Mouse (Mus musculus) ES-CJ7 (cell line): ENCODE results near the gene Hamp2.
"Not testable (repeated sequence)": the region's sequence is repeated elsewhere in the genome, so short reads cannot be mapped to it uniquely, and the experiment has no call there.

Experiments used
- DNase-seq: peaks from one replicate; pipeline ENCODE4 v3.0.0; 2011; ENCODE audit warnings: low read depth, low spot score

Hamp2 gene

DNA sequence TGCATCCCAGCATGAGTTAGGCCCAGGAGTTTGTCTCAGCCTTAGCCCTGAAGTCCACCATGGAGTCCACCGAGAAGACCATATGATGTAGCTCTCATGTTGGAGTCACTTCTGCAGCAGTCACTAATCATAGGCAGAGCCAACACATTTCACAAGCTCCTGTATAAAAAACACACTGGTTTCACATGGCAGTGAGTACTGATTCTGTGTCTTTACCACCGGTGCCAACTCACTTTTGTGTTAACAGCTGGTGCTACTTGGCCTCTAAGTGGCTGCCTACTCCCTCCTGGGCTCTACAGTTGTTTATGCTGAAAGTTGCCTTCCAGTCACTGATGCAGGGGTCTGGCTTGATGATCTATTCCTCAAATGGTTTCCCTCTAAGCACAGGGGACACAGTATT is at the start of gene Hamp2:
TSS of gene Hamp2 (minus strand) at position 101 of the 400 bp plus-strand sequence.
- DNase-seq: not testable (repeated sequence)

DNA sequence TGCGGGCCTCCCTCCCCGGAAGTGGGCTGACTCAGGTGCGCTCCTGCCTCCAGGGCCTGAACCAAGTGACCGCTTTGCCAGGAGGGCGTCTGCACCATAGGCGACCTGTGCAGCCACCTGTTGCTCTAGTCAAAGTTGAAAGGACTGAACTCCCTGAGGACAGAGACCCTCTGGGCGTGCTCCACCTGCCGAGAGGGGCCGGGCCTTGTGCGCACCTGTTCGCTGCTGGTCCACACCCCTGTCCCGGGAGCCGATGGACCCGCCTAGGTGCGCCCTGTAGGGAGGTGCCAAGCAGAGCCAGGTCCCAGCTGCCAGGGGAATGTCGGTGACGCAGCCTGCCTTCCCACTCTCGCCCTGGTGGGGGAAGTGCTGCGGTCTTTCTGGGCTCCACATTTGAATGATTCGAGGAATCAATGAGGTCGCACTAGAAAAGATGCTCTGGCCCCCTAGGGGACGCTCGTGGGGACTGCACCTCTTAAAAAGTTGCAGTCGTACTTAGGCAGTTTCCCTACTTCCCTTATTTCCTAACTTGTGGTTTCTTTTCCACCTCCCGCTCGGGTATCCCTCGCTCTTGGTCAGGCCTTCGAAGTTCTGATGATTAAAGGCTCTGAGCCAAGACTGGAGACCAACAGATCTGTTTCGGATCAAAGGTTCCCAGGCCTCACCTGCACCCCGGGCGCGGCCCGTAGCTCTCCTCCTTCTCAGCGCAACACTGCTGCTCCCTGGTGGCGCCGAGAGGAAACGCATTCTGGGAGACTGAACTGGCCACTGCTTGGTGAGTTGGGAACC is 49.2 kb upstream of the Hamp2 start, which contains the start of gene Fam187b:
TSS of gene Fam187b (plus strand) at position 290 of the 789 bp plus-strand sequence.
- peak; percentile 93 for DNase-seq

DNA sequence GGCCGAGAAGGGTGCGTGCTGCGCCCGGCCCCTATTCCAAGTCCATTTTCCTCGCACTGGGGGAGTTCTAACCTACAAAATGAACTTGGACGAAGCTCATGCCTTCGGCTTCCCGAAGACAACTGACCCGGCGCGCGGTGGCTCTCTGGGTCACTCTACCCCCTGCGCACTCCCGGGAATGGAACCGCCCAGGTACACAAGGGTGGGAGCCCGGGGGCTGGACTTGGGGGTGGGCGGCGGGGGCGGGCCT is 48.7 kb upstream of the Hamp2 start, which contains the start of gene Lsr:
TSS of gene Lsr (minus strand) at position 214 of the 250 bp plus-strand sequence.
- DNase-seq: no peak

DNA sequence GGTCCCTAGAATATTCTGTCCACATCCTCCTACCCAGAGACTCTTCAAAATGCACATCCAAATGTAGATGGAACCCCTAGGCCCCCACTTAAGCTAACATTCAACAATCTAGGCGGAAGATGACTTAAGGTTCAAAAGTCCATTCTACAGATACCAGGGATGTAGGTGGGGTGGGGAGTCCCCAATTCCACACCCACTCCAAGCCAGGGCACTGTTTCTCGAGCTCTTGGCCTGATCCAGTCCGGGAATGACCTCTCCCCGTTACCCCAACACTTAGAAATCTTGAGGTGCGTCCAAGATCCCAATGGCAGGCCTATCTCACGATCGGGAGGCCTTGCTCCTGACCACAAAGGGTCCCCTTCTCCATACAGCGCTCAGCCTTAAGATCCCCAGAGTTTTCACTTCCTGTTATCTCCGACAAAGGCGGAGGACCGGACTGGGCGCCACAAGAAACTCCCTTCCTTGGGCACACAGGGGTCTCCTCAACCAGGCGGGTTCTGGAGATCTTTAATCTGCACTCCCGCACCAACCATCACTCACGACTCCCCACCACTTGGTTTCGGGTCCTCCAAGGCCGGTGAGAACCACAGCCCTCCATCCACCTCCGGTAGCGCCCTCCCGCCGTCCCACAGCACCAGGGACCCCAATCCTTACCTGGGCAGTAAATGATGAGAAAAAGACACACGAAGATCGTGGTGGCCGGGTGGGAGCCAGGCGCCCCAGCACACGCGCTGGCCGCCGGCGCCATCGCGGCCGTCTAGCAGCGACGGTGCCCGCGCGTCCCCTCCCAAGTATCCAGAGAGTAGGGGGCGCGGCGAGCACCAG is 48.2 kb upstream of the Hamp2 start:
- DNase-seq: no peak

DNA sequence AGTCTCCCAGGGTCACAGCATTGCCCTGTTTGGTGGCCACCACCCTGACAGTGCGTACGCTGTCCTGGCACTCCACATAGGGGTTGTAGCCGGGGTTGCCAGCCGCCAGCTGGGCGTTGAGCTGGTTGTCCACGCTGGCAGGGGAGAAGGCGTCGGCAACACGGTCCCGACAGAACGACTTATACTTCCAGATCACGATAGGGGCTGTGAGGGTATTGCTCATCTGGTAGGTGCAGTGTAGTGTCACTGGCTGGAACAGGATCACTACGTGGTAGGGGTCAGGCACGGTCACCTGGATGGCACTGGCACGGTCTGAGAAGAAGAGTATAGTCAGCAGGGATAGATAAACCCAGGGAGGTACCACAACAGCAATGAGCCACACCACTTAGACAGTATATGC is 47.4 kb upstream of the Hamp2 start:
- DNase-seq: no peak

DNA sequence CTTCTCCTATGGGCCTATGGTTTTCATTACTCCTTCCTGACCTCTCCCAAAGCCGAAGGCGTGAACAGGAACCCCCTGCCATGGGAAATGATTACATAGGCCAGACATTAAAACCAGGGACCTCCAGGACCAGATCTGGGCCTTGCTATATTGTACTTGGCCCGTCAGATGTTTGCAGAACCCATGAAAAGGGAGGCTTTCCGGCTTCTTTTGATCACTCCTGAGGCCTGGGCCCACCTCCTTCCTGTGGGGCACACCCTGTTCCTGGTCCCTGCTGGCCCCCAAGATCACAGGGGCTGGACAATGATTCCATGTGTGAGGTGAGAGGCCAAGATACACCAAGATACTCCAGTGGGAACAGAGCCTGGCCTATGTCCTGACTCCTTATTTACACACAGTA is 44.7 kb upstream of the Hamp2 start:
- no peak for DNase-seq

DNA sequence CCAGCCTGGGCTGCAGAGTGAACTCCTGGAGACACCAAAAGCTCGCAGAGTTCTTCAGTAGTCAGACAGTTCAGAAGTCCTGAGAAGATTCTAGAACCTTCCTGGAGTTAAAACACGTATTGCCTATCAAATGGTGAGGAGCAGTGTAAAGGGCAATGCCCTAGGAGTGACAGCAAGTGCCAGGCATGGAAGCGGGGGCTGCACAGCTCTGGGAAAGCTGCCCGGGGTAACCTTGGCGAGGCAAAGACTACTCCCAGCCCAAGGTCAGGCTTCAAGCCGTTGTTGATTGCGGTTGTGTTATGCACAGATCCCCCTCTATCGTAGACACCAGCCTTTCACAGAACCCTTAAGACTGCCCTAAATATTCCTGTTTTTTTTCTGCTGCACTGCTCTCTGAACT is 44.1 kb upstream of the Hamp2 start:
- DNase-seq: no peak

DNA sequence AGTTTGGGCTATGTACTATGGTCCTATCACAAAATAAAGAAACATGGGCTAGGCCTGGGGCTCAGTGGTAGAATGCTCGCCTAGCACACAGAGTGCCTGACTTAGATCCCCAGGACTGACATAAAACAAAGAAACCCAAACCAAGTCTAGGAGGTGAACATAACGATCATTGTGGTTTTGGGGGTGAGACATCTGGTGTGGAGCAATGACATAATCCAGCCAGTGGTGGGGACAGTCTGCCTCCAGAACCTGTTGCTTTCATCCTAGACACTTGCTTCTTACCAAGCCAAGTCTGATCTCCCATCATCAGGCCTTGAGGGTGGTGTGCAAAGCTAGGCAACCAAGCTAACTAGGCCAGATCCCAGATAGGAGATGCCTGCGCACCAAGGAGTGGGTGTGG is 42.2 kb upstream of the Hamp2 start:
- DNase-seq: no peak

DNA sequence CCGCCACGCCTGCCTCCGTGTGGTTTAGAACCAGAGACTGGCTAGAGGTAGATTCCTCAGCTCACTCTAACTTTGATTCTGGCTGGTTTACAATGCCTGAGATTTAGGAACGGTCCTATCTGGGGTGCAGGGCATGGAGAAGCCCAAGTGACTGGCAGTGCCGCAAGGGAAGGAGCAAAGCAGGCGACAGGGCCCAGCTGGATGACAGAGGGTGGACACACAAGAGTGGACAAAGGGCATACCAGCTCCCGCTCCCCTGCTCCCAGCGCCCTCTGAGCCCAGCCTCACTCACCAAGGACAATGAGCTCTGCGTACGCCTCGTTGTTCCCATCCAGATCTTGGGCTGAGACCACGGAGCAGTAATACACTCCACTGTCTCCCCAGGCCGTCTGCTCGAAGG is 41.2 kb upstream of the Hamp2 start:
- no peak for DNase-seq

DNA sequence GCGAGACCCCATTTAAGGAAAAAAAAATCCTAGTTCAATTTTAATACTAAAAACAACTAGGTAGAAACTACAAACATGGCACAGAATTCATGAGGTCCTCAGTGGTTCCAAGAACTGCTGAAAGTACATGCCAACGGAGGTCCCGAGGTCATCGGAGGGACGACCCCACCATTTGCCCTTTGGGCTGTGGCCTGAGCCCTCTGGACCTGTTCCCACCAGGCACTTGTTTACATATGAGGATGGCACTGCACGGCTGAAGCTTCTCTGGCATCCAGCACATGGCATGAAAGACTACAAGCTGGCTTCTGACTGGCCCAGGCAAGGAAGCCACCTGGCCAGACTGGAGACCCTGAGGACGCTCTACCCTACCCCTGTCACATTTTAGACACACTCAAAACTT is 39.9 kb upstream of the Hamp2 start:
- DNase-seq: no peak

DNA sequence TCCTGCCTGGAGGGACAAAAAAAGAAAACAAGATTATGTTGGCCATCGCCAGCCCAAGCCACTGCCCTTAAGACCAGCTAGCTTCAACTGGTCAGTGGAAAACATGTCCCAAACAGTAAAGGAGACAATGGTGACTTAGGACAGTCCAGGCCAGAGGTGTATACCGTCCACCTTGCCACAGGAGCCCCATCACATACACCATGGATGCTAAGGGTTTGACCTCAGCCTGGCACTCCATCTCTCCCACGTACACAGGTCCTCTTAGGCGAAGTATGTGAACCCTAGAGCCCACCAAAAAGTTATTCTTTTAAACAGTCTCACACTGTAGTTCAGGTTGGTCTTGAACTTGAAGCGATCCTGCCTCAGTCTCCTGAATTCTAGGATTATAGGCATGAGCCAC is 38.4 kb upstream of the Hamp2 start:
- DNase-seq: no peak

DNA sequence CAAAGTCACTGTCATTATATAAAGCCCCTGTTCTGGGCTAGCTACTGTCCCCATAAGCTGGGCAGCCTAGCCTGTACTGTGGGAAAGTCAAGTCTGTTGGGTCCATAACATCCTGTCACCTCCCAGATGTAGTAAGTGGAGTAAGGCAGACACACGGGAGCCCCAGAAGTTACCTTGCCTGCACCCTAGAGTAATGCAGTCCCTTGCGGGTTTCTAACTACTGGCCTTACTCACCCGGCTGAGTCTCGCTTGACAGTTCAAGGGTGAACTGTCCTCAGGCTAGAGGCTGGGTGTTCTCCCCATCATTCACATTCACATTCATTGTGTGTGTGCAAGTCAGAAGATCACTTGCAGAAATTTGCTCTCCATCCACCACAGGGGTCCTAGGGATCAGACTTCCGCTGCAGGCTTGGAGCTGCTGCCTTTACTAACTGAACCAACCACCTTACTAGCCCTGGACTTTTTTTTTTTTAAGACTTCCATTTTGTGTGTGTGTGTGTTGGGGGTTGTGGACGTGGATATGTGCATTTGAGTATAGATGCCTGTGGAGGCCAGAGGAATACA is 35.4 kb upstream of the Hamp2 start:
- DNase-seq: no peak

DNA sequence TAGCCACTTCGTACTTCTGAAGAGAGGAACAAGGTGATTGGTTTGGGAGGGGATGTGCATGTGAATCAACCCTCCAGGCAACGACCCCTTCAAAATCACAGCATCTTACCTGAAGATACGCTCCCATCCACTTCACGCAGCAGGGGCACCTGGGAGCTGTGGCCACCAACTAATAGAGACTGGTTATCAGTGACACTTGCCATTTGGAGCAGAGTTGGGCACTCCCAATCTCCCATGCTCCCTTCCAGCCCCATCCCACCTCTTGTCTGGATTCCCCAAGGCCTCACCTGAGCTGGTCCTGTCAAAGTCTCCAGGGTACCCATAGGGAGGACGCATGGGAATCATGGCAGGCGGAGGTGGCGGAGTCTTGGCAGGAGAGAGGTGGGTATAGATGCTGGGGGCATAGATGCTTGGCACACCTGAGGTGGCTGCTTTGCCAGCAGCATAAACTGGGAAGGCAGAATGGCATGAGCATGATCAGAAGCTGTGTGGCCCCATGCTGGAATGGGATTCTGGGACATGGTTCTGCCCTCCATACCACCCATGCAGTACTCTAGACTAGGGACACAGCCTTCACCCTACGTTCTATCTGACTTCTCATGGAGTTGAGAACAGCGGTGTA is 34.5 kb upstream of the Hamp2 start:
- DNase-seq: no peak

DNA sequence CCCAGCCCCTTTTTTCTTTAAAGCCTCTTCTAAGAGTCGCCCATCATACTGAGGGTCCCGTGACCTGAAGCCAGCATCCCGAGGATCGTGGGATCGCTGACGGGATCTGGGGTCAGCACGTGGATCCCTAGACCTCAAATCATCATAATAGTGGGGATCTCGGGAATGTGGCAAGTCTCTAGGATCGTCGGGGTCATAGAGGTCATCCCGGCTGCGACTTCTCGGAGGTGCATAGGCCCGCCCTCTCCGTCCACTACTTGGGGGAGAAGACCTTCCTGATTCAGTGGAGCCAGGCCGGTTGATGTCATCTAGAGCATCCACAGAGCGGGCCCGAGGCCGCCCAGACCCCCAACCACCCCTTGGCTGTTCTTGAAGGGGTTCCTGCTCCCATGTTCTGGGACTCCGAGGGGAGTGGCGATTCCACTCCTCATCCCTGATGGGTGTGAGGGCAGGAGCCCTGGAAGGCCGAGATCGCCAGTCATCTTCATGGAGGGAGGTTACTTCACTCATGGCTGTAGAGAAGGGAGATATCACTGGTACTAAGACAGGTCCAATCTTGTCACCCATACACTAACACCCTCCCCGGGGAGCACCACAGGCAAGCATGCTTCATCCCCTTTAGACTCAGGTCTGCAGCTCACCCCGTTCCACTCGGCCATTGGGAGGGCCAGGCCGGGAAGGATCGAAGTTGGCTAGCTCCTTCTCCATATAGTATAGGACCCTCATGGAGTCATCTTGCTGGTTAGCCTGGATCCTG is 33.8 kb upstream of the Hamp2 start:
- peak; percentile 62 for DNase-seq

DNA sequence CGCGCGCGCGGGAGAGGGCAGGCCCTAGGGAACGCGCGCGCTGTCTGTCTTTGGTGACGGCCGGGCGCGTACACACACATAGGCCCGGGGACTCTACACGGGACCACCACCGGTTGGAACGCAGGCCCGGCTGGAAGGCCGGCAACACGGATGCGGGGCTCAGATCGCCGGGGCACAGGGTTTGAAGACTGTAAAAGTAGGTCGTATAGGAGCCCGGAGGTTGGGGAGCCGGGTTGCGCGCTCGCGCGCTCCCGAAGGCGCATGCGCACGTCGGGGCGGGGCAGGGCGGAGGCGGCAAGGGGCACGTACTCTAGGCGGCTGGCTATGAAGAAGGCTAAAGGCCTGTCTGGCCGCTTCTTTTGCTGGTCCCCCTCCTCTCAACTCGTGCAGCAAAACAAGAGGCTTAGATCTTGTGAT is 32.9 kb upstream of the Hamp2 start:
- DNase-seq: peak; percentile 86

DNA sequence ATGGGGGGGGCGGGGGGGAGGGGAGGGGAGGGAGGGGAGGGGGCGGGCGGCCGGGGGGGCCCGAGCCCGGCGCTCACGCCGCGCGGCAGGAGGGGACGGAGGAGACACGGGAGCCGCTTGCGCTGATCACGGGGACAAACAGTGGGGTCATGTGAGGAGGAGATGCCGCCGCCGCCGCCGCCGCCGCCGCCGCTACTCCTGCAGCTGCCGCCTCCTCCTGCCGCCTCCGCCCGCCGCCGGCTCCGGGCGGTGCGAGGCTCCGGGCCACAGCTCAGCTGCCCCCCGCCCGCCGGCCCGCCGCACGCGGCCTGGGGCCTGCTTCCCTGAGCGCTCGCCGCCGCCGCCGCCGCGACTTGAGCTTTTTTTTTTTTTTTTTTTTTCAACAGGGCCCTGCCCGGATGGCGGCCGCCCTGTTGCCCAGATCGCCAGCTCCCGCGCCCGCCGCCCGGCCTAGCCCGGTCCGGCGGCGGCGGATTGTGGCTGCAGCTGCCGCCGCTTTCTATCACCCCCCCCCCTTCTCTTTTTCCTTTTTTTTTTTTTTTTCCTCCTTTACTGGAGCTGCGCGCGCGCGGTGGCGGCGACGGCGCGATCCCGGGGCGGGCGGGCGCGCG is 32.4 kb upstream of the Hamp2 start, which contains the start of gene Usf2:
TSS of gene Usf2 (minus strand) at position 48 of the 611 bp plus-strand sequence.
- peak; percentile 65 for DNase-seq

DNA sequence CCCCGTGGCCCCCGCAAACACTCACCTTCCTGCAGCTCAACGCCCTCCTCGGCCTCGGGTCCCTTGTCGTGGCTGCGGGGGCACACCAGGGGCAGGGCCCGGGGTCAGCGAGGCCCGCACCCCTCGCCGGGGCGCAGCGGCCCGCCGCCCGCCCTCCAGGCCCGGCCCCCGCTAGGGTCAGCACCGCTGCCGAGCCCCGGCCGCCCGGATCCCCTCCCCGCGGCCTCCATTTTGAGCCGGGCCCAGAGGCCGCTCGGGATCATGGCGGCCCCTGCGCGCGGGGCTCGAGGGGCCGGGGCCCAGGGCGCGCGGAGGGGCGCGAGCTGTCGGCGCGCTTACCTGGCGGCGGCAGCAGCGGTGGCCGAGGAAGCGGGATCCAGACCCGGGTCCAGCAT is 31.9 kb upstream of the Hamp2 start:
- no peak for DNase-seq

DNA sequence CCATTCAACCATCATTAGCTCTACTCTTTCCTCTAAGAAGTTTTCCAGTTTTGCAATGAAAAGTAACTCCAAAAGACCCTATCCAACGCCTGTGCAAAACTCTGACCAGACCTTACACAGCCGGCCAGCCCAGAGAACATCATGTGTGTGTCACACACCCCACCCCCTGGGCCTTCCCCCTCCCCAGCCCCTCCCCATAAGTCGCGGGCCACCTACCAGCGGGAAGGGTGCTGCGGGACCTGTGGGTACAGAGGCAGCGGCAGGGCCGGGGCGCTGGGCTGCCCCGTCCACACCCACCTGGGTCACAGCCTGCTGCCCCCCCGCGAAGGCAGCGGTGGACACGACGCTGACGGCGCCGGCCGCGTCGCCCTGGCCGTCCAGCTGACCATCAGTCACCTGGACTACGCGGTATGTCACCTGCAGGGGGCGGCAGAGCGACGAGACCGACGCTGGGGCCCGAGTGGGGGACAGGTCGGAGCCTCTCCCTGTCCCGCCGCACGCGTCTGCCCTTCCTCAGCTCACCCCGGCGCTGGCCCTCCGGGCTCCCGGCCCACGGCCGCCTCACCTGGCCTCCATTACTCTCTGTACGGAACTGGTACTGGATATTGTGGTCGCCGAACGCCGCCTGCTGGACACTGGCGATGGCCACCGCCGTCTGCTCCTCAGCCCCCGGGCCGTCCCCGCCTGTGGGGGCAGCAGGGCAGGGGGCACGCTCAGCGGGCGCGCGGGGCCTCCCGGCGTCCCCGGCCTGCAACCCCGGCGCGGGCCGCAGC is 31.3 kb upstream of the Hamp2 start:
- DNase-seq: peak; percentile 55

DNA sequence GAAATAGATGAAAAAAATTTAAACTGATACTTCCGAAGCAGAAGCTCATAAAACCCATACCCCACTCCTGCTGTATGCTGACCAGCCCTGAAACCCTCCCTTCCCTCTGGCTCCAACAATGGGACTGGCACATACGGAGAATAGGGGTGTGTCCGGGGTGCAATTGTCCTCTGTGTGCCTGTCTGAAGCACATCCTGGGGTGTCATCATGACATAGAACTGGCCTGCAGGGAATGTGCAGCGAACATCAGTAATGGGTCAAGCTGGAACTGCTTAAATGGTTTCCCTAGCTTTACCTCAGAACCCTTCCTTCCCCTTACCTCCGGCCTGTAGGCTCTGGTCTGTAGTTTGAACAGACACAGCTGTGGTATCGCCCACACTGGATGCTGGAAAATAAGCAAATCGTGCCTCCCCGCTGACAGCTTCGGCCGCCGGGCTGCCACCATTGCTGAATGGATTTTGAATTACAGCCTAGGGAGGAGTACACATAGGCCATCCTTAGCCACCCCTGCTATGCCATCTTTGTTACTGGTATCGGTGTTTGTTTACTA is 30.6 kb upstream of the Hamp2 start:
- DNase-seq: no peak

DNA sequence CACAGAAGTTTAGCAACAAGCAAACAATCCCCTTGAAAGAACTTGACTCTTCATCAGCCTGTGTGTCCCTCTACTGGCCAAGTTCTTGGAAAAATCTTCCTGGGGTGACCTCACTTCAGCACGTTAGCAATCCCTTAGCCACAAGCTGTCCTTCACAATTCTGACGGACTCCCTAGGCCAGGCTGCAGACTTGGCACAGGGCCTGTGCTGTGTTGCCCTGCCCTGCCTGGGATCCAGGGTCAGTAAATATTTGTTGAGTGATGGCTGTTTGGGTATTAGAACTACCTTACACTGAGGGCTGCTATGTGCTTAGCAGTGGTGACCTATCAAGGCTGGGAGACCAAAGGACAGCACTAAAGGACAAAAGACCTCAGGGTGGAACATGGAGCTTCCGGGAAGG is 29.6 kb upstream of the Hamp2 start:
- DNase-seq: no peak
